Mouse (Mus musculus) liver, adult 2 months (tissue): ENCODE results near the gene Dnah8.

Experiments
- CTCF ChIP-seq: fragments of 200-500 bp; IDR thresholded peaks from 2 replicates; pipeline ENCODE4 v1.5.1; 2011; ENCODE audit warnings: low read depth, low read length, control low read depth
- POLR2A ChIP-seq: fragments of 200-500 bp; IDR thresholded peaks from 2 replicates; pipeline ENCODE4 v1.6.1; 2011; ENCODE audit warnings: low read length, control low read depth; ENCODE audit not compliant: insufficient read depth; ENCODE audit errors: extremely low read depth

- TF ChIP-seq CTCF, result peak; percentile 22; the same call in 1 of the 2 replicates
- TF ChIP-seq POLR2A, result no peak
These were observed 268.6 kb downstream of the Dnah8 start for GRCm38 (mm10) chr17:30892730-30893129.
